Mouse (Mus musculus): Measurements from ENCODE around the gene Slc22a26.
"Not testable (repeated sequence)": the region's sequence is repeated elsewhere in the genome, so short reads cannot be mapped to it uniquely, and the experiment has no call there.

The Slc22a26 gene

DNA sequence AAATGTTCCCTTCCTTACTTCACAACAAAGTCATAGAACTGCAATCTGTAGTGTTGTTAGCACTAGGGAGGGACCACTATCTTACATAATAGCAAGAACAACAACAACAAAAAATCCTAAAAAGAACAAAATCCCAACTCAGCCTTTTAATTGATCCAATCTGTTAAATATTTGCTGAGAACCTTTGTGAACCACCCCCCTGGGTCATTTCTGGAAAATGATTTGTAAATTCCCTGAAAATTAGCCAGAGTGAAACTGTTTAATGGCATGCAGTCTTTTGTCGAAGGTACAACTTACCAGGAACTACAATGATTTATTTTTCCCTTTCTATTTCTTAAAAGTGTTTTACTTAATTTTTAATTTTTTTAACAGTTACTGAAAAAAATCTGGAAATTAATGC, at the start of gene Slc22a26:
Slc22a26 (minus strand) TSS at position 97 of the 400 bp plus-strand sequence.
- DNase-seq (ENCODE audit: low read depth, low spot score), result no peak

DNA sequence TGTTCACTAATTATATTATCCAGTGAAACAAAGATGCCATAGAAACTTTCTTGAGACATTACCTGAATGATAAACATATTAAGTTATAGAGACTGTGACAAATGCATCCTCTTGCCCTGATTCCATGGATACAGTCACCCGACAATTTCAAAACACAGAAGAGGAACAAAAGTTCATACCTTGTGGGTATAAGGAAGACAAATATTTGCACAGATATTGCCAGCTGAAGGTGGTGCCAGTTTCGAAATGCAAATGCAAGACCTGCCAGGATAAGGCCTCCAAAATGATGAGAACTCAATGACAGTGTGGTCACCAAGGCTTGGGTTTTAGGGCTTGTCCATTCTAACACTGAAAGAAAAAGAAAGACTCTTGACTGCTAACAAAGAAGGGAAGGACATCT, 27.4 kb upstream of the Slc22a26 start:
- DNase-seq (ENCODE audit: low read depth, low spot score), result no peak

DNA sequence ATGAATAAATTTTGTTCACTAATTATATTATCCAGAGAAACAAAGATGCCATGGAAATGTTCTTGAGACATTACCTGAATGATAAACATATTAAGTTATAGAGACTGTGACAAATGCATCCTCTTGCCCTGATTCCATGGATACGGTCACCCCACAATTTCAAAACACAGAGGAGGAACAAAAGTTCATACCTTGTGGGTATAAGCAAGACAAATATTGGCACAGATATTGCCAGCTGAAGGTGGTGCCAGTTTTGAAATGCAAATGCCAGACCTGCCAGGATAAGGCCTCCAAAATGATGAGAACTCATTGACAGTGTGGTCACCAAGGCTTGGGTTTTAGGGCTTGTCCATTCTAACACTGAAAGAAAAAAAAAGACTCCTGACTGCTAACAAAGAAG, 11.9 kb downstream of the Slc22a26 start:
- DNase-seq (ENCODE audit: low read depth, low spot score), result no peak

DNA sequence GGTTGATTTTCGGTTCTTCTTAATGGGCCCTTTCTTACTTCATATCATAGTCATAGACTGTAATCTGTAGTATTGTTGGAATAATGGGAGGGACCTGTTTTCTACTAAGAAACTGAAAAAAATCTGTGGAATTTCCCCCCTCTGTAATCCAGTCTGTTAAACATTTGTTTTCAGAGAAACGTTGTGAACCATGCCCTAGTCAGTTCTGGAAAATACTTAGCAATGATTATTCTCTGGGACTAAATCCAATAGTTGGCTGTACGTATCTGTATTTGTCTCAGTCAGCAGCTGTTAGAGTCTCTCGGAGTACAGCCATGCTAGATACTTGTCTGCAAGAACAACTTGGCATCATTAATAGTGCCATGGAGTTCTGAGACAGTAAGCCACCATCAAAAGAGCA, 27.2 kb downstream of the Slc22a26 start:
- DNase-seq (ENCODE audit: low read depth, low spot score), result peak; percentile 9

DNA sequence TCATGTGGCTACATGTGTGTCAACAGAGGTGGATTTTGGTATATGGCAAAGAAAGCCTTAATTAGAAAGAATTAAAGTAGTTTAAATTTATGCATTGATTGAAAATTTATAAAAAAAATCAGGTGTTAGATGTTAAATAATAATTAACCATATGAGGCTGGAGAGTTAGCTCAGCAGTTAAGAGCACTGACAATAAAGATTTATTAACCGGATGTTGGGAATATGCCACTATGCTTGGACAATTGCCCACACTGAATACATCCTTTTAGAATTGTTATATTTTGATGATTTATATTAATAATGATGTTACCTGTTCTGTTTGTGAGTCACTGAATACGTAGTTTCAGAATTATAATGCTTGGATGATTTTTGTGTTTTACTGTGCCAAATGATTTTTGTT, 36.3 kb downstream of the Slc22a26 start:
- DNase-seq (ENCODE audit: low read depth, low spot score), result no peak

DNA sequence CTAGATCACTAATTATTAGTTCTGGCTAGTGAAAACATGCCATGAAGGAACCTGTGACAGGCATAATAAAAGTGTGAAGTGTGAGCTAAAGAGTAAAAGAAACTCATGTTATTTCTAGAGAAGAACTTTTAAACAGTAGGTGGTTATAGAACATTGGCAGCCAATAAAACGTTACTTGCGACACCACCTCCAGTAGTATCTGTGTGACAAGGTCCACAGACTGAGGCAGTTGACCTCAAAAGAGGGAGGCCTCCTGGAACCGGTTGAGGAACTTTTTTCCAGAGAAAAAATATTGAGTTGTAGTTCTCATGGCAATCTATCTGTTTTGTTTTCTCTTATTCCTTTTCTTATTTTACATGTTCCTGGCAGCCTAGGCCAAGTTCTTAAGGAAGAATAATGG, 36.9 kb downstream of the Slc22a26 start:
- no peak for DNase-seq (ENCODE audit: low read depth, low spot score)

DNA sequence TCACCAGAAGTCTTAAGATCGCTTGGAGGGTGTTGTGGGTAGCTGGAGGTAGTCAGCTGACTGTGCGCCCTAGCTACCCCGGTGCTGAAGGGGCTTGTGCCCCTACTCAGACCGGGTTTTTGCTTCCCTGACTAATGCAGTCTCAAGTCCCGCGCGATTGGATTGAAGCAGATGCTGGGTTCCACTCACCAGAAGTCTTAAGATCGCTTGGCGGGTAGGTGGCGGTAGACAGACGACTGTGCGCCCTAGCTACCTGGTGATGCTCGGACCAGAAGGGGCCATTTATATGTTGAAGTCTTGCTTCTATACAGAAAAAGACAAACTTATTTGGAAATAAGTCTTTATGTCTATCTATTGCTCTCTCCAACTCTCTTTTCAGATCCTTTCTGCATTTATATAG, 49.1 kb downstream of the Slc22a26 start:
- DNase-seq (ENCODE audit: low read depth, low spot score), result not testable (repeated sequence)

Measured in brain, adult 2 months (tissue).